Mouse (Mus musculus): ENCODE results near the gene 1700017D01Rik. TPM values are rescaled to one million over a fixed set of nuclear protein-coding genes. Genes with fewer than 3 reads are reported as not detected.
A peak's percentile ranks its signal among the peaks of the same experiment; 100 is the strongest.
"Not testable (repeated sequence)": the region's sequence is repeated elsewhere in the genome, so short reads cannot be mapped to it uniquely, and the experiment has no call there.

Gene 1700017D01Rik
- polyA plus RNA-seq, 1 experiment from 2014 or later: not detected

GRCm38 (mm10) chr19:11107746-11108145 is 22.9 kb downstream of the 1700017D01Rik start:
- ATAC-seq (ENCODE audit: insufficient number of reproducible peaks, insufficient read depth, low FRiP score, low read depth): no peak
- 76% methylated on average over 3 of the region's 3 CpGs for WGBS

GRCm38 (mm10) chr19:11101880-11102279 is 28.8 kb downstream of the 1700017D01Rik start:
- Histone ChIP-seq H3K4me1 (ENCODE audit: control insufficient read depth, insufficient read depth, low read length) (no peaks in the 10 kb centered on the region), H3K9ac (replicated peaks; ENCODE audit: low read depth, low read length) (no peak overlapping the region), H3K36me3 (ENCODE audit: control insufficient read depth, insufficient read depth, low read length) (no peaks in the 10 kb centered on the region), H3K27me3 (ENCODE audit: control insufficient read depth, insufficient read depth, low read length) (no peaks in the 10 kb centered on the region), H3K4me2 (replicated peaks; ENCODE audit: low read depth, low read length) (no peak overlapping the region), H3K9me3 (ENCODE audit: control insufficient read depth, low read depth, low read length) (no peaks in the 10 kb centered on the region), H3K4me3 (ENCODE audit: low read depth, low read length) (no peak overlapping the region), H3K27ac (ENCODE audit: low read length) (no peak overlapping the region)
- WGBS: 73% methylated on average over 1 of the region's 1 CpGs
- no peak for ATAC-seq (ENCODE audit: insufficient number of reproducible peaks, insufficient read depth, low FRiP score, low read depth)

More at GRCm38 (mm10) chr19:11107746-11108145, 22.9 kb downstream of the 1700017D01Rik start:
- Histone ChIP-seq H3K36me3 (ENCODE audit: control insufficient read depth, insufficient read depth, low read length) (no peaks in the 10 kb centered on the region), H3K4me1 (ENCODE audit: control insufficient read depth, insufficient read depth, low read length) (no peaks in the 10 kb centered on the region), H3K27ac (ENCODE audit: low read length) (no peak overlapping the region), H3K4me3 (ENCODE audit: low read depth, low read length) (no peak overlapping the region), H3K27me3 (ENCODE audit: control insufficient read depth, insufficient read depth, low read length) (no peaks in the 10 kb centered on the region), H3K4me2 (replicated peaks; ENCODE audit: low read depth, low read length) (no peak overlapping the region), H3K9ac (replicated peaks; ENCODE audit: low read depth, low read length) (no peak overlapping the region), H3K9me3 (ENCODE audit: control insufficient read depth, low read depth, low read length) (no peaks in the 10 kb centered on the region)

GRCm38 (mm10) chr19:11098401-11098800 is 32.3 kb downstream of the 1700017D01Rik start:
- H3K27ac ChIP-seq (ENCODE audit: low read length): no peak overlapping the region
- no peak overlapping the region for H3K4me3 ChIP-seq (ENCODE audit: low read depth, low read length)
- no peak for ATAC-seq (ENCODE audit: insufficient number of reproducible peaks, insufficient read depth, low FRiP score, low read depth)
- H3K9ac ChIP-seq (replicated peaks; ENCODE audit: low read depth, low read length): no peak overlapping the region
- no peaks in the 10 kb centered on the region for H3K36me3 ChIP-seq (ENCODE audit: control insufficient read depth, insufficient read depth, low read length)
- no peak overlapping the region for H3K4me2 ChIP-seq (replicated peaks; ENCODE audit: low read depth, low read length)
- no peaks in the 10 kb centered on the region for H3K4me1 ChIP-seq (ENCODE audit: control insufficient read depth, insufficient read depth, low read length)
- WGBS: 75% methylated on average over 3 of the region's 3 CpGs
- H3K27me3 ChIP-seq (ENCODE audit: control insufficient read depth, insufficient read depth, low read length): no peaks in the 10 kb centered on the region
- no peaks in the 10 kb centered on the region for H3K9me3 ChIP-seq (ENCODE audit: control insufficient read depth, low read depth, low read length)

- not testable (repeated sequence) for H3K9me3 ChIP-seq (ENCODE audit: control insufficient read depth, low read depth, low read length); H3K27me3 ChIP-seq (ENCODE audit: control insufficient read depth, insufficient read depth, low read length); H3K9ac ChIP-seq (replicated peaks; ENCODE audit: low read depth, low read length); H3K4me1 ChIP-seq (ENCODE audit: control insufficient read depth, insufficient read depth, low read length); H3K36me3 ChIP-seq (ENCODE audit: control insufficient read depth, insufficient read depth, low read length); ATAC-seq (ENCODE audit: insufficient number of reproducible peaks, insufficient read depth, low FRiP score, low read depth); H3K27ac ChIP-seq (ENCODE audit: low read length)
- WGBS: 5% methylated on average over 50 of the region's 50 CpGs
- Histone ChIP-seq H3K4me3 (ENCODE audit: low read depth, low read length) (peak overlapping the region; percentile 22), H3K4me2 (replicated peaks; ENCODE audit: low read depth, low read length) (peak overlapping the region; percentile 43)
Observed at GRCm38 (mm10) chr19:11092131-11092530, 38.5 kb downstream of the 1700017D01Rik start.

GRCm38 (mm10) chr19:11080934-11081333 is 49.7 kb downstream of the 1700017D01Rik start, which contains the start of gene Ms4a8a:
Gene Ms4a8a, minus strand, starts transcription at chr19:11081102.
- 72% methylated on average over 4 of the region's 4 CpGs for WGBS
- H3K9ac ChIP-seq (replicated peaks; ENCODE audit: low read depth, low read length): no peak within 1 kb of the TSS
- no peak for ATAC-seq (ENCODE audit: insufficient number of reproducible peaks, insufficient read depth, low FRiP score, low read depth)
- H3K4me2 ChIP-seq (replicated peaks; ENCODE audit: low read depth, low read length): no peak within 1 kb of the TSS
- H3K9me3 ChIP-seq (ENCODE audit: control insufficient read depth, low read depth, low read length): no peaks in the 10 kb centered on the region
- H3K27ac ChIP-seq (ENCODE audit: low read length): no peak within 1 kb of the TSS
- H3K4me3 ChIP-seq (ENCODE audit: low read depth, low read length): no peak within 1 kb of the TSS
- H3K36me3 ChIP-seq (ENCODE audit: control insufficient read depth, insufficient read depth, low read length): no peaks in the 10 kb centered on the region
- H3K4me1 ChIP-seq (ENCODE audit: control insufficient read depth, insufficient read depth, low read length): no peaks in the 10 kb centered on the region
- no peaks in the 10 kb centered on the region for H3K27me3 ChIP-seq (ENCODE audit: control insufficient read depth, insufficient read depth, low read length)

GRCm38 (mm10) chr19:11070364-11070763 is 60.3 kb downstream of the 1700017D01Rik start:
- ATAC-seq (ENCODE audit: insufficient number of reproducible peaks, insufficient read depth, low FRiP score, low read depth): no peak
- Histone ChIP-seq H3K9ac (replicated peaks; ENCODE audit: low read depth, low read length) (no peak overlapping the region), H3K27me3 (ENCODE audit: control insufficient read depth, insufficient read depth, low read length) (no peaks in the 10 kb centered on the region), H3K4me2 (replicated peaks; ENCODE audit: low read depth, low read length) (no peak overlapping the region), H3K4me1 (ENCODE audit: control insufficient read depth, insufficient read depth, low read length) (no peaks in the 10 kb centered on the region), H3K27ac (ENCODE audit: low read length) (no peak overlapping the region), H3K36me3 (ENCODE audit: control insufficient read depth, insufficient read depth, low read length) (no peaks in the 10 kb centered on the region), H3K4me3 (ENCODE audit: low read depth, low read length) (no peak overlapping the region), H3K9me3 (ENCODE audit: control insufficient read depth, low read depth, low read length) (no peaks in the 10 kb centered on the region)
- 71% methylated on average over 3 of the region's 3 CpGs for WGBS

GRCm38 (mm10) chr19:11065202-11065875 is 65.3 kb downstream of the 1700017D01Rik start:
- 79% methylated on average over 2 of the region's 2 CpGs for WGBS
- Histone ChIP-seq H3K4me2 (replicated peaks; ENCODE audit: low read depth, low read length) (no peak overlapping the region), H3K9me3 (ENCODE audit: control insufficient read depth, low read depth, low read length) (no peaks in the 10 kb centered on the region), H3K4me1 (ENCODE audit: control insufficient read depth, insufficient read depth, low read length) (no peaks in the 10 kb centered on the region), H3K4me3 (ENCODE audit: low read depth, low read length) (no peak overlapping the region), H3K9ac (replicated peaks; ENCODE audit: low read depth, low read length) (no peak overlapping the region), H3K36me3 (ENCODE audit: control insufficient read depth, insufficient read depth, low read length) (no peaks in the 10 kb centered on the region), H3K27ac (ENCODE audit: low read length) (no peak overlapping the region), H3K27me3 (ENCODE audit: control insufficient read depth, insufficient read depth, low read length) (no peaks in the 10 kb centered on the region)
- ATAC-seq (ENCODE audit: insufficient number of reproducible peaks, insufficient read depth, low FRiP score, low read depth): no peak

GRCm38 (mm10) chr19:11060900-11061299 is 69.8 kb downstream of the 1700017D01Rik start:
- WGBS: 76% methylated on average over 1 of the region's 1 CpGs
- H3K4me3 ChIP-seq (ENCODE audit: low read depth, low read length): no peak overlapping the region
- no peak overlapping the region for H3K4me2 ChIP-seq (replicated peaks; ENCODE audit: low read depth, low read length)
- no peak overlapping the region for H3K27ac ChIP-seq (ENCODE audit: low read length)
- no peaks in the 10 kb centered on the region for H3K4me1 ChIP-seq (ENCODE audit: control insufficient read depth, insufficient read depth, low read length)
- no peaks in the 10 kb centered on the region for H3K27me3 ChIP-seq (ENCODE audit: control insufficient read depth, insufficient read depth, low read length)
- H3K9ac ChIP-seq (replicated peaks; ENCODE audit: low read depth, low read length): no peak overlapping the region
- no peak for ATAC-seq (ENCODE audit: insufficient number of reproducible peaks, insufficient read depth, low FRiP score, low read depth)
- H3K9me3 ChIP-seq (ENCODE audit: control insufficient read depth, low read depth, low read length): no peaks in the 10 kb centered on the region
- H3K36me3 ChIP-seq (ENCODE audit: control insufficient read depth, insufficient read depth, low read length): no peaks in the 10 kb centered on the region

- Histone ChIP-seq H3K9me3 (ENCODE audit: control insufficient read depth, low read depth, low read length) (no peaks in the 10 kb centered on the region), H3K27ac (ENCODE audit: low read length) (no peak overlapping the region), H3K4me1 (ENCODE audit: control insufficient read depth, insufficient read depth, low read length) (no peaks in the 10 kb centered on the region), H3K36me3 (ENCODE audit: control insufficient read depth, insufficient read depth, low read length) (no peaks in the 10 kb centered on the region), H3K4me3 (ENCODE audit: low read depth, low read length) (no peak overlapping the region), H3K4me2 (replicated peaks; ENCODE audit: low read depth, low read length) (no peak overlapping the region), H3K27me3 (ENCODE audit: control insufficient read depth, insufficient read depth, low read length) (no peaks in the 10 kb centered on the region), H3K9ac (replicated peaks; ENCODE audit: low read depth, low read length) (no peak overlapping the region)
- no peak for ATAC-seq (ENCODE audit: insufficient number of reproducible peaks, insufficient read depth, low FRiP score, low read depth)
Observed at GRCm38 (mm10) chr19:11059967-11060366, 70.7 kb downstream of the 1700017D01Rik start.

Measured in stomach, embryonic 14.5 days (tissue).